Mouse (Mus musculus) adrenal gland, adult 8-10 months (tissue): ENCODE results near the gene Atp7b. TPM values are rescaled to one million over a fixed set of nuclear protein-coding genes. Genes with fewer than 3 reads are reported as not detected.

Experiments used
- total RNA-seq, 4 experiments: library from RNA; stranded (reverse); gene quantifications; 2 replicates each; pipeline ENCODE4 v1.2.4; 2022

Gene Atp7b
- total RNA-seq, 4 experiments from 2014 or later: 0.96 to 3.2 (median 1.6) TPM

Other genes starting within 250 kb of the Atp7b start
- gene Defb50, start 236.8 kb downstream of the Atp7b start, total RNA-seq: not detected
- gene Defb2, start 220.4 kb downstream of the Atp7b start, total RNA-seq: not detected
- gene Defb10, start 201.4 kb downstream of the Atp7b start, total RNA-seq: not detected
- not detected for gene Defb9, start 174.9 kb downstream of the Atp7b start, total RNA-seq
- not detected for gene Defb11, start 153.9 kb downstream of the Atp7b start, total RNA-seq
- gene Defb15, start 127.6 kb downstream of the Atp7b start, total RNA-seq: not detected
- not detected for gene Defb35, start 122.0 kb downstream of the Atp7b start, total RNA-seq
- not detected for gene Defb13, start 113.5 kb downstream of the Atp7b start, total RNA-seq
- gene Fam90a1a, start 101.6 kb downstream of the Atp7b start, total RNA-seq: not detected
- gene Ccdc70, start 90.5 kb downstream of the Atp7b start, total RNA-seq: not detected
- gene Alg11, start 416 bp upstream of the Atp7b start, total RNA-seq: 10 to 100 TPM; 34.4 to 53.6 (median 35.9) TPM
- gene Nek5, start 64.7 kb upstream of the Atp7b start, total RNA-seq: 10 to 100 TPM in 2 of 4 experiments, 1 to 10 TPM in 2; 4.6 to 29.9 (median 14.7) TPM
- gene Nek3, start 106.1 kb upstream of the Atp7b start, total RNA-seq: 10 to 100 TPM in 2 of 4 experiments, 1 to 10 TPM in 2; 5.2 to 16.0 (median 9.4) TPM
- 1 to 10 TPM; 1.4 to 5.5 (median 3.2) TPM for gene Ckap2, start 125.5 kb upstream of the Atp7b start, total RNA-seq
- gene Vps36, start 132.5 kb upstream of the Atp7b start, total RNA-seq: 10 to 100 TPM; 33.9 to 47.7 (median 40.9) TPM
- 1 to 10 TPM; 2.5 to 3.9 (median 3.2) TPM for gene Thsd1, start 167.0 kb upstream of the Atp7b start, total RNA-seq
- not detected for gene Tpte, start 223.1 kb upstream of the Atp7b start, total RNA-seq